Mouse (Mus musculus): ENCODE data around the gene Chat.

- TF ChIP-seq CTCF (conservative IDR thresholded peaks at IDR 0.05; ENCODE audit: insufficient read depth, insufficient read length, low read depth, low read length) (no peak), POLR2A (IDR thresholded peaks at IDR 0.05; ENCODE audit: low read depth, low read length) (no peak)
These were observed 42.5 kb upstream of the Chat start for GRCm38 (mm10) chr14:32508105-32508835.

Measured in kidney, adult 2 months (tissue).